Mouse (Mus musculus) olfactory bulb, adult 2 months (tissue): Measurements from ENCODE around the gene Zfp964.

Experiments used
- CTCF ChIP-seq: fragments of 200-500 bp; IDR thresholded peaks from 2 replicates; pipeline ENCODE4 v1.5.1; 2012; ENCODE audit warnings: low read depth, mild to moderate bottlenecking, low read length, moderate library complexity; ENCODE audit not compliant: insufficient read depth
- POLR2A ChIP-seq: fragments of 200-500 bp; IDR thresholded peaks from 2 replicates; pipeline ENCODE4 v1.6.1; 2012; ENCODE audit warnings: mild to moderate bottlenecking, low read depth, low read length, moderate library complexity; ENCODE audit not compliant: insufficient read depth

GRCm38 (mm10) chr8:69625095-69625789 lies 29.0 kb upstream of the Zfp964 start, which contains the start of gene Zfp868:
- TF ChIP-seq CTCF (no peak), POLR2A (peak; percentile 79)
